Mouse (Mus musculus): ENCODE data around the gene Sstr2. TPM values are rescaled to one million over a fixed set of nuclear protein-coding genes. Genes with fewer than 3 reads are reported as not detected.

Sstr2 gene
- polyA plus RNA-seq, 1 experiment from 2014 or later = 0.99 TPM

DNA sequence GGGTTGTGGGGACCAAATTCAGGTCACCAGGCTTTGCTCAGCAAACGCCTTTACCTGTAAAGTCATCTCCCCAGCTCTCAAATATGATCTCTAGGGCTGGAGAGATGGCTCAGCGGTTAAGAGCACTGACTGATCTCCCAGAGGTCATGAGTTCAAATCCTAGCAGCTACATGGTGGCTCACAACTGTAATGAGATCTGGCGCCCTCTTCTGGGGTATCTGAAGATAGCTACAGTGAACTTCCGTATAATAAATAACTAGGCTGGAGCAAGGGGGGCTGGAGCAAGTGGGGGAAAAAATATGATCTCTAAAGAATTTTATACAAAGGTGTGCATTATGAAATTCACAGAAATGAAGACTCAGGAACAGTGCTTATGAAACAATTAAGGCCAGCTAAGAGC is 8.6 kb downstream of the Sstr2 start:
- no peak for ATAC-seq
- WGBS = 52% methylated on average over 4 of the region's 4 CpGs
- no peaks in the 10 kb centered on the region for H3K36me3 ChIP-seq (ENCODE audit: control insufficient read depth, insufficient read depth)

DNA sequence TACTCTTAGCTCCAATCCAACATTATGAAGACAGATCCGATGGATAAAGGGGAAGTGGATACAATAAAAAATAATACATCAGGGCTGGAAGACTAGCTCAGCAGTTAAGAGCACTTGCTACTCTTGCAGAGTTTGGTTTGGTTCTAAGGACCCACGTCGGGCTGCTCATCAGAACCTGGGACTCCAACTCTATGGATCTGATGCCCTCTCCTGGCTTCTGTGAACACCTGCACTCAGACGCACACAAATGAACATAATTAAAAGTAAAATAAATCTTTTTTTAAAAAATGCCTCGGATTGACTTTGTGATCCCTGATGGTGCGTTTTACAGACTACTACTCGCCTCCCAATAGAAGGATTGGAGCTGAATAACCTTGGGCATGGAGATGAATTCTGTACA is 11.5 kb downstream of the Sstr2 start:
- WGBS = 50% methylated on average over 7 of the region's 7 CpGs

More for the DNA sequence above, 8.6 kb downstream of the Sstr2 start:
- peak; percentile 67 for TF ChIP-seq CTCF (IDR thresholded peaks at IDR 0.05; ENCODE audit: low read depth)
- no peak overlapping the region for H3K27ac ChIP-seq (ENCODE audit: low read depth, low read length)
- H3K9me3 ChIP-seq (ENCODE audit: control insufficient read depth) = no peaks in the 10 kb centered on the region
- H3K27me3 ChIP-seq (replicated peaks; ENCODE audit: control insufficient read depth, insufficient read depth, low read length) = no peaks in the 10 kb centered on the region
- H3K4me2 ChIP-seq (replicated peaks; ENCODE audit: low read depth) = no peak overlapping the region
- no peak overlapping the region for H3K9ac ChIP-seq (ENCODE audit: low read depth, low read length)
- H3K4me1 ChIP-seq (replicated peaks; ENCODE audit: control insufficient read depth, insufficient read depth, low read length) = peaks cover 3% of the 10 kb centered on the region; the same call in 1 of the 2 replicates
- H3K4me3 ChIP-seq (ENCODE audit: low read depth, low read length) = no peak overlapping the region

DNA sequence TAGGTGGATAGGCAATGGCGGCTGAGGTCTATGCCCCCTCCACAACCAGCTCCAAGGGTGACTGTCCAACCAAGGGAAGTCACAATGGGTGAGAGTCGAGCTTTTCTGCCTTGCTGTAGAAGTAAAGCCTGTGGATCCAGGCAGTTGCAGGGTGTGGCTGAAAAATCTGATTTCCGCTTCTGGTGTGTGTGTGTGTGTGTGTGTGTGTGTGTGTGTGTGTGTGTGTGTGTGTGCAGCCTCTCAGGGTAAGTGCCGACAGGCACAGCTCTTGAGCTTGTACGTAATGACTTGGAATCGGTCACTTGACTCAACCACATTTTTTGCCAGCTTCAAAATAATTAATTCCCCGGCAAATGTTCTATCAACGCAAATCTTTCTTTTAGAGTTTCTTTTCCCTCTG is 12.2 kb downstream of the Sstr2 start:
- Histone ChIP-seq H3K4me3 (ENCODE audit: low read depth, low read length) (peak overlapping the region; percentile 11; the same call in 1 of the 2 replicates), H3K4me1 (replicated peaks; ENCODE audit: control insufficient read depth, insufficient read depth, low read length) (peaks cover 3% of the 10 kb centered on the region; the same call in 1 of the 2 replicates), H3K4me2 (replicated peaks; ENCODE audit: low read depth) (peak overlapping the region; percentile 57), H3K36me3 (ENCODE audit: control insufficient read depth, insufficient read depth) (no peaks in the 10 kb centered on the region), H3K9ac (ENCODE audit: low read depth, low read length) (no peak overlapping the region), H3K9me3 (ENCODE audit: control insufficient read depth) (no peaks in the 10 kb centered on the region), H3K27me3 (replicated peaks; ENCODE audit: control insufficient read depth, insufficient read depth, low read length) (no peaks in the 10 kb centered on the region), H3K27ac (ENCODE audit: low read depth, low read length) (no peak overlapping the region)
- WGBS = 35% methylated on average over 8 of the region's 8 CpGs
- ATAC-seq = peak; percentile 60; the same call in 1 of the 2 replicates
- no peak for TF ChIP-seq CTCF (IDR thresholded peaks at IDR 0.05; ENCODE audit: low read depth)

More for the DNA sequence above, 11.5 kb downstream of the Sstr2 start:
- no peak overlapping the region for H3K9ac ChIP-seq (ENCODE audit: low read depth, low read length)
- no peak overlapping the region for H3K27ac ChIP-seq (ENCODE audit: low read depth, low read length)
- H3K4me3 ChIP-seq (ENCODE audit: low read depth, low read length) = no peak overlapping the region
- peak; percentile 69 for TF ChIP-seq CTCF (IDR thresholded peaks at IDR 0.05; ENCODE audit: low read depth)
- no peak for ATAC-seq
- 0 out of 2 replicates have a peak overlapping the region, but pooled peaks have one; percentile 57 for H3K4me2 ChIP-seq (replicated peaks; ENCODE audit: low read depth)
- H3K27me3 ChIP-seq (replicated peaks; ENCODE audit: control insufficient read depth, insufficient read depth, low read length) = no peaks in the 10 kb centered on the region
- H3K36me3 ChIP-seq (ENCODE audit: control insufficient read depth, insufficient read depth) = no peaks in the 10 kb centered on the region
- peaks cover 3% of the 10 kb centered on the region; the same call in 1 of the 2 replicates for H3K4me1 ChIP-seq (replicated peaks; ENCODE audit: control insufficient read depth, insufficient read depth, low read length)
- H3K9me3 ChIP-seq (ENCODE audit: control insufficient read depth) = no peaks in the 10 kb centered on the region

DNA sequence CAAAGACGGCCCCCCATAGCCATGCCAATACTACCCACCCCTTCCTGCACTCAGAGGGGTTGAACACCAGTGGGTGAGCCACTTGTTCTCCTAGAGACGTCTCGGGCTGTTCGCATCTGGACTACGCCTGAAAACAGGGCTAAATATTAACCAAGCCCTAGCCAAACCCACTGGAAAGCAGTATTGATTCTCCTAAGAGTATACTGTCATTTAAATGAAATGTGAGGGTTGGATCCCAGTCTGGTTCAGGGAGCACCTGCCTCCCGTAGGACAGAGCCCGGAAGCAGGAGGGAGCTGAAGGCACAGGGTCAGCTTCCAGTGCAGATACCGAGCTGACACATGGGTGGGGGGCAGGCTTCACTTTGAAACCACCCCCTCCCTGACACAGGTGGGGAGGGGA is 12.7 kb downstream of the Sstr2 start:
- peak overlapping the region; percentile 11; the same call in 1 of the 2 replicates for H3K4me3 ChIP-seq (ENCODE audit: low read depth, low read length)
- TF ChIP-seq CTCF (IDR thresholded peaks at IDR 0.05; ENCODE audit: low read depth) = no peak
- peak; percentile 77 for ATAC-seq

DNA sequence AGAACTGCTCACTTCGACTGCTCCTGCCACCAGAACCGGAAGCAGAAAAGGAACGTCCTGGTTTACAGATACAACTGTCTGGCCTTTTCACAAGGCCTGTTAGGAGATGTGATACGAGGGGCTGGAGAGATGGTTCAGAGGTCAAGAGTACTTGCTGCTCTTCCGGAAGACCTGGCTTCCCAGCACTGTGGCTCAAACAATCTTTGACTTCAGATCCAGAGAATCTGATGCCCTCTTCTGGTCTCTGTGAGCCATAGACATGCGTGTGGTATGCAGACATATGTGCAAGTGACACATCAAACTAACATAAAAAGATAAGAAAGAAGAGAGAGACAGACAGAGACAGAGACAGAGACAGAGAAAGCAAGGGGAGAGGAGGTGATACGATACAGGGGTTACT is 13.2 kb downstream of the Sstr2 start:
- no peaks in the 10 kb centered on the region for H3K9me3 ChIP-seq (ENCODE audit: control insufficient read depth)
- peaks cover 3% of the 10 kb centered on the region; the same call in 1 of the 2 replicates for H3K4me1 ChIP-seq (replicated peaks; ENCODE audit: control insufficient read depth, insufficient read depth, low read length)
- no peaks in the 10 kb centered on the region for H3K27me3 ChIP-seq (replicated peaks; ENCODE audit: control insufficient read depth, insufficient read depth, low read length)
- peak; percentile 38; the same call in 1 of the 2 replicates for ATAC-seq
- no peaks in the 10 kb centered on the region for H3K36me3 ChIP-seq (ENCODE audit: control insufficient read depth, insufficient read depth)
- WGBS = 47% methylated on average over 7 of the region's 7 CpGs
- H3K9ac ChIP-seq (ENCODE audit: low read depth, low read length) = no peak overlapping the region
- peak; percentile 52 for TF ChIP-seq CTCF (IDR thresholded peaks at IDR 0.05; ENCODE audit: low read depth)
- peak overlapping the region; percentile 57 for H3K4me2 ChIP-seq (replicated peaks; ENCODE audit: low read depth)
- peak overlapping the region; percentile 64 for H3K27ac ChIP-seq (ENCODE audit: low read depth, low read length)
- no peak overlapping the region for H3K4me3 ChIP-seq (ENCODE audit: low read depth, low read length)

More for the DNA sequence above, 12.7 kb downstream of the Sstr2 start:
- peak overlapping the region; percentile 64 for H3K27ac ChIP-seq (ENCODE audit: low read depth, low read length)
- no peaks in the 10 kb centered on the region for H3K27me3 ChIP-seq (replicated peaks; ENCODE audit: control insufficient read depth, insufficient read depth, low read length)
- WGBS = 40% methylated on average over 8 of the region's 8 CpGs
- H3K9me3 ChIP-seq (ENCODE audit: control insufficient read depth) = no peaks in the 10 kb centered on the region
- H3K36me3 ChIP-seq (ENCODE audit: control insufficient read depth, insufficient read depth) = no peaks in the 10 kb centered on the region
- peak overlapping the region; percentile 57 for H3K4me2 ChIP-seq (replicated peaks; ENCODE audit: low read depth)
- peaks cover 3% of the 10 kb centered on the region; the same call in 1 of the 2 replicates for H3K4me1 ChIP-seq (replicated peaks; ENCODE audit: control insufficient read depth, insufficient read depth, low read length)
- no peak overlapping the region for H3K9ac ChIP-seq (ENCODE audit: low read depth, low read length)

DNA sequence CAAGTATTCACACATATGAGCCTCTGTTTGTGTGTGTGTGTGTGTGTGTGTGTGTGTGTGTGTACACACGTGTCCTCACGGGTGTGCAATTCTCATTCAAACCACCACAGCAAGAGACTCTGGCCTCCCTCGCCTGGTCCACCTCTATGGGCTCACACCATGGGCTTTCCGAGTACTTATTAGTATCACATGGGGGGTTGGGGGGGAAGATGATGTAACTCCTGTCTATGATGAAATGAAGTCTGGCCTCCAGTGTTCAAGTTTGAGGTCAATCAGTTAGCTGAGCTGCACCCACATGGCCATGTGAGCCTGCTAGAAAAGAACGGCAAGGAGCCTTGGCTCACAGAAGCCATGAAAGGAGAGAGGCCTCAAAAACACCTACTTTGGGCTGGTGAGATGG is 14.3 kb downstream of the Sstr2 start:
- Histone ChIP-seq H3K27me3 (replicated peaks; ENCODE audit: control insufficient read depth, insufficient read depth, low read length) (no peaks in the 10 kb centered on the region), H3K9ac (ENCODE audit: low read depth, low read length) (no peak overlapping the region), H3K9me3 (ENCODE audit: control insufficient read depth) (no peaks in the 10 kb centered on the region), H3K4me3 (ENCODE audit: low read depth, low read length) (no peak overlapping the region), H3K27ac (ENCODE audit: low read depth, low read length) (no peak overlapping the region), H3K4me1 (replicated peaks; ENCODE audit: control insufficient read depth, insufficient read depth, low read length) (peaks cover 3% of the 10 kb centered on the region; the same call in 1 of the 2 replicates), H3K4me2 (replicated peaks; ENCODE audit: low read depth) (no peak overlapping the region), H3K36me3 (ENCODE audit: control insufficient read depth, insufficient read depth) (no peaks in the 10 kb centered on the region)
- 94% methylated on average over 5 of the region's 5 CpGs for WGBS
- no peak for TF ChIP-seq CTCF (IDR thresholded peaks at IDR 0.05; ENCODE audit: low read depth)
- ATAC-seq = no peak
